Mouse (Mus musculus) regulatory T cell (primary cell): Measurements from ENCODE around the gene Ccdc171.
"Not testable (repeated sequence)": the region's sequence is repeated elsewhere in the genome, so short reads cannot be mapped to it uniquely, and the experiment has no call there.

ENCODE experiments used
- in situ Hi-C: fragments of 300-600 bp; cut with MboI, MseI; formaldehyde crosslinking; loops from one replicate; pipeline ENCODE4 v1.15.1; 2025; ENCODE audit warnings: high pct_unique_total_duplicates

Ccdc171 gene

GRCm38 (mm10) chr4:83525690-83526055 is 328 bp downstream of the Ccdc171 start:
- in situ Hi-C loops, result no loop called here

GRCm38 (mm10) chr4:83526270-83526987 is 1.1 kb downstream of the Ccdc171 start:
- in situ Hi-C loops, result no loop called here

DNA sequence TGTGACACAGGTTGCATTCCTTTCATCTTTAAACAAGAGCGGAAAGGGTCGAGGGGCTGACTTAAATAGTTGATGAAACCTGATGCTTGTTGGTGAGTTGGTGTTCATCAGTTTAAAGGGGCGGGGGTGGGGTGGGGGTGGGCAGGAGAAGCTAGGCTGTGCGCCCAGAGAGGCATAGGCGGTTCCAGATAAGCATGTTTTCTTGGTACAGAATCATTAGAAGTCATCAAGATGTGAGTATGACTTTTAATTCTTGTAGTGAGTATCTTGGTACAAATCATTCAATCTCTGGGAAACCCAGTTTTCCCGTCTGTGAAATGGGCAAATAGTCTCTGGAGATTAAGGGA is 1.6 kb downstream of the Ccdc171 start:
- in situ Hi-C loops, result no loop called here

- in situ Hi-C loops, result no loop called here
These were observed 2.6 kb downstream of the Ccdc171 start for GRCm38 (mm10) chr4:83527921-83528320.

GRCm38 (mm10) chr4:83530060-83530459 is 4.7 kb downstream of the Ccdc171 start:
- in situ Hi-C loops, result not testable (repeated sequence)

DNA sequence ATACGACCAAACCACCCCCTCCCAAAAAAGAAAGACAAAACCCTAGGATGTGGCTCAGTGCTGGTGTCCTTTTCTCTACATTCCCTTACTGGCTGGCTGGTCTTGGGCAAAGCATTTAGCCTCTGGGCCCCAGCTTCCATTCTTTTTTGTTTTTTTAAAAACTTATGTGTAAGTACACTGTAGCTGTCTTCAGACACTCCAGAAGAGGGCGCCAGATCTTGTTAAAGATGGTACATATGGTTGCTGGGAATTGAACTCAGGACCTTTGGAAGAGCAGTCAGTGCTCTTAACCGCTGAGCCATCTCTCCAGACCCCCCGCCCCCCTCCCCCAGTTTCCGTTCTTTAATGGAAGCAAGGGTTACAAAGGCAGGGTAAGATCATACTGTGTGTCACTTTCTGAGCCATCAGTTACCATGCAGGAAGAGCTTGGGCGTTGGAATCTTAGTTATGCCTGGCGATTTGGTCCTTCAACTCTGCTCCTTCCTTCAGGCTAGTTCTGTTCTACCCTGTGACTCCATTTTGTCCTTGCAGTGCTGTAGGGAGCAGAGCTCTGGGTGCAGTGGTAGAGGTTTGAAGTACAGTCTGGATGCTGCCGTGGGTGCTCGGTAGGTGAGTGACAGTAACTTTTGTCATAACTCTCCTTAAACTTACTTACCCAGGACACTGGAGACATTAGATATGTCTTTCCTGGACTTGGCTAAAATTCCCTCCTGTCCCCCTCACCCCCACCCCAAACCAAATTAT is 8.0 kb downstream of the Ccdc171 start:
- in situ Hi-C loops, result no loop called here

GRCm38 (mm10) chr4:83534024-83534423 is 8.7 kb downstream of the Ccdc171 start:
- in situ Hi-C loops, result no loop called here

DNA sequence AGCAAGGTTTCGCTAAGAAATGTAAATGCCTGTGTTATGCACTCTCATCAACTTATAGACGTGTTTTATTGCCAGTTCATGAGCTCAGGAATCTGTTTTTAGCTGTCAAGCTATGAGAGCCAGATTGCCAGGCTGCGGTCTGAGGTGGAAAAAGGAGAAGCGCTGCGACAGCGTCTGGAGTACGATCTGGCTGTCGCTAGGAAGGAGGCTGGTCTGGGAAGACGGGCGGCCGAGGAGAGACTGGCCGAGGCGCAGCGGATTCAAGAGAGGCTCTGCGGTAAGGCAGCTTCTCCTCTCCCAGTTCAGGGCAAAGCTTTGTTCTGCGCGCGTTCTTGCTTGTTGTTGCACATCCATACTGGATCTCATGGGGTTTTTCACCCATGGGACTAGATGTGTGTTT is 24.2 kb downstream of the Ccdc171 start:
- in situ Hi-C loops, result no loop called here

- in situ Hi-C loops, result loop anchor here (5.0 kb wide), 1 partner anchor 75 kb away; no protein-coding TSS in a partner anchor
These were observed 42.1 kb downstream of the Ccdc171 start for GRCm38 (mm10) chr4:83567190-83568113.

DNA sequence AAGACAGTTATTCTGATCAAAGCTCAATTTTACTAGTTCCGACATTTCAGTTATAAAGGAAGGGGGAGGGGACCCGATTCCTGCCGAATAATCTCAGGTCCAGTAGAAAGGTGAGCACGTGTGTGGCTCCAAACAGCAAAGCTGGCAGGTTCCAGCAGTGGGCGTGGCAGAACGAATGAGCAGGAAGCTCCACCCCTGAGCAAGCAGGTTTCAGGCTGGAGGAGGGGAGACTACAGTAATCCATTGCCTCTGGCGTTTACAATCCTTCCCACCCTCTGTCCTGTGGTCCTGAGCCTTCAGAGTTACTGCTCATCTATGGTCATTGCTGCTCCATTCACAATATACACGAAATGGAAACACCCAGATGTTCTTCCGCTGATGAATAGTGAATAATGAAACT is 42.8 kb downstream of the Ccdc171 start:
- in situ Hi-C loops, result loop anchor here (5.0 kb wide), 1 partner anchor 76 kb away; no protein-coding TSS in a partner anchor

DNA sequence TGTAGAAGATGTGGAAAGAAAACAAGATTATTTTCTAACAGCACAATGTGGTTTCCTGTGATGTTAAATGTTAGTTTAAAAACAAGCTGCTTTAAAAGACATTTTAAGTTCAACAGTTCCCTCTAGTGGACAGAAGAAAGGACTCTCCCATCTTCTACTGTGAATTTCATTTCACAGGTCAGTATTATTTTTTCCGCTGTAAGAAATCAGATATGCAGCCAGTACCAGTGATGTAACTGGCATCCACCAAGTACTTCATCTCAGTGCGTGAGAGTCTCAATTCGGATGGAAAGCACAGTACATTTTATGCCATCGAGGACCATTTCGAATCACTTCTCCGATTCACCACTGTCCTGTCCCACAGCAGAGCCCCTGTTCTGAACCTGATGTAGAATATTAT is 45.2 kb downstream of the Ccdc171 start:
- in situ Hi-C loops, result no loop called here

GRCm38 (mm10) chr4:83571033-83571432 is 45.7 kb downstream of the Ccdc171 start:
- in situ Hi-C loops, result no loop called here

- in situ Hi-C loops, result no loop called here
These were observed 47.2 kb downstream of the Ccdc171 start for GRCm38 (mm10) chr4:83572521-83572920.

- in situ Hi-C loops, result no loop called here
These were observed 51.0 kb downstream of the Ccdc171 start for GRCm38 (mm10) chr4:83576315-83576714.

GRCm38 (mm10) chr4:83580157-83580556 is 54.8 kb downstream of the Ccdc171 start:
- in situ Hi-C loops, result no loop called here

DNA sequence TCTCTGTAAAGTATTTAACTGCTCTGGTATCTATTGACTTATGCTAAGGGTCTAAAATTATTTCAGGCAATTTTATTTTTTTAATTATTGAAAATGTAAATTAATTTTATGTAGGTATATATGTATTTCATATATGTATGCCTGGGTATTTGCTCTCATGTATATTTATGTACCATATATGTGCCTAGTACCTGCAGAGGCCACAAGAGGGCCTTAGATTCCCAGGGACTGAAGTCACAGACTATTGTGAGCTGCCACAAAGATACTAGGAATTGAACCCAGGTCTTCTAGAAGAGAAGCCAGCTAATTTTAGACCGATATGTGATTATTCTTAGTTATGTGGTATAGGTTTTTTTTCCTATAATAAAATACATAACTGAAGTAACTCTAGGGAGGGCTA is 62.2 kb downstream of the Ccdc171 start:
- in situ Hi-C loops, result no loop called here

DNA sequence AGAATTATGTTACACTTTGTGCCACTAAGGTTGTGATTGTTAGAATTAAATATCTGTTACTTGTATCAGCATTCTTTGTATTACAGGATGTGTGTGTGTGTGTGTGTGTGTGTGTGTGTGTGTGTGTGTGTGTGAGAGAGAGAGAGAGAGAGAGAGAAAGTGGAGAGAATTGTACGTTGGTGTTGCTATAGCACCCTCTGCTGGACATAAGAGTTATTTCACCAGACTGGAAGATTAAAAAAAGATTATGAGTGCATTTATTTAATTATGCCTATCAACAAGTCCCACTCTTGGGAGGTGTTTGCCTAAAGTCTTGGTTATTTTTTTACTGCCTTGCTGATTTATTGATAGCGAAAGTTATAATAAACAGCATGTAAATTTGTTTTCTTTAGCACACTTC is 71.1 kb downstream of the Ccdc171 start:
- in situ Hi-C loops, result no loop called here

GRCm38 (mm10) chr4:83611111-83611510 is 85.8 kb downstream of the Ccdc171 start:
- in situ Hi-C loops, result no loop called here

- in situ Hi-C loops, result not testable (repeated sequence)
These were observed 97.8 kb downstream of the Ccdc171 start for GRCm38 (mm10) chr4:83623021-83623711.

- in situ Hi-C loops, result no loop called here
These were observed 98.4 kb downstream of the Ccdc171 start for GRCm38 (mm10) chr4:83623732-83624131.

DNA sequence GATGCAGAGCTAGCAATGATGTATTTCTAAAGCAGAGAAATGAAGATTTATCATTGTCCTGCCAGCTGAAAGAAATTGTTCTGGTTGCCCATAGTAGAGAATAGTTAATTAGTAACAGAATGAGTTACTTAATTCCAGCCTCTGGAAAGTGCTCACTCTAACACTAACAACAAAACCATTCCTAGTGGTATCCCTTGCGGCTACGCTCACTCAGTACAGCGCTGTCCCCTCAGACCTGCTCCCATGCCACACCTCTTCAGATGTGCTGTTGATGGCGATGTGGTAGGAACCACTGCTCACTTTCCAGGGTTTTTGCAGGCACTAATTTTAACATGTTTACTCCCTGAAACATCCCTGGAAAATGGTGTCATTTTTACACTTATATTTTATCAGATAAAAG is 126.1 kb downstream of the Ccdc171 start:
- in situ Hi-C loops, result no loop called here

GRCm38 (mm10) chr4:83655396-83655795 is 130.1 kb downstream of the Ccdc171 start:
- in situ Hi-C loops, result no loop called here
